Mouse (Mus musculus): Measurements from ENCODE around the gene Gm49361. TPM values are rescaled to one million over a fixed set of nuclear protein-coding genes. Genes with fewer than 3 reads are reported as not detected.

Gm49361 gene
- polyA plus RNA-seq (2012; rRNA removed; ENCODE audit: low replicate concordance), result not detected in 2 replicates

DNA sequence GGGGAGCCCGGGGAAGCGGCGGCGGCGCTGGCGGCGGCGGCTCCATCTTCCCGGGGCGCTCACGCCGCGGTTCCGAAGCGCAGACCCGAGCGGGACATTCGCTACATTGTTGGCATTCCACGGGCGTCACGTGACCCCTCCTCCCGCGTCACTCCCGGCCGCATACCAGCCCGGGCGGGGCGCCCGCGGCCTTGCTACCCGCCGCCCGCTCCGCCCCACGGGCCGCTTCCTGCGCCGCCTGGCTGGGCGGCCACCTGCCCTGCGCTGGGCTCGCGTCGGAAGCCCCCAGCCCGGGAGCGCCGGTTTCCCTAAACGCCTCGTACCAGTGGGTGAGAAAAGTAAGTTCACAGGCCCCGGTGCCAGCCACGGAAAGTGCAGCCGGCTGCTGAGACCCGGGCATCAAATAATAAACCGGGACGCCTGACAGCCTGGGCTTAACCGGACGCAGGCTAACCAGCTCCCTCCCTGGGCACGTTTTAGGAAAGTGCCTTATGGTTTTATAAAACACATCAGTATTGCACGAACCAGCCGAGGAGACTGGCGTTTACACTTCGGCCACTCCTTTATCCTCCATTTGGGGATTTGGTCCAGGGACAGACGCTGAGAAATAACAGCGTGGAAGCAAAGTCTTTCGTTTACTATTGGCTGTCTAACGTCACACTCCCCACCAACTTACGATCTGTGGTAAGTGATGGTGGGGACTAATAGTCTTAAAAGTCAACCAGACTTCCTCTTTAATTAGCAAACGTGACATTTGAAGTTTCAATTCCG, at the start of gene Gm49361:
Gm49361 (minus strand) TSS at position 103 of the 771 bp plus-strand sequence.

DNA sequence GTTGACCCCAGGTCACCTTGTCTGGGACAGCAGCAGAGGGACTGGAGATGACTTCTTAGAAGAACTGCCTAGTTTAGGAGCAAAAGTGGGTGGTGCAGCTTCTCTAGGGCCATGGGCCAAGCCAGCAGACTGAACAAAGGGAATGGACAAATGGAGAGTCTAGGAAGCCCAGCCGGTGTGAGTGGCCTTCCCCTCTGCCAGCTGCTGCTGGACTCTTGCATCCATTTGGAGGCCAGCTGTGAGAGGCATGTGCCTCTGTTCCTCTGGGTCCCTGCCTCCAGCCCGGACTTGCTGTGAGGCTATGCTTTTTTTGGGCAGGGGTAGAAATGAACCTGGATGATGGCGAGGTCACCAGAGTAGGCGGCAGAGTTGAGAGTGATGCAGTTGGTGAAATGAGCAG, 12.3 kb upstream of the Gm49361 start, which contains the start of gene Lats2:
Lats2 (minus strand) TSS at position 152 of the 400 bp plus-strand sequence.

DNA sequence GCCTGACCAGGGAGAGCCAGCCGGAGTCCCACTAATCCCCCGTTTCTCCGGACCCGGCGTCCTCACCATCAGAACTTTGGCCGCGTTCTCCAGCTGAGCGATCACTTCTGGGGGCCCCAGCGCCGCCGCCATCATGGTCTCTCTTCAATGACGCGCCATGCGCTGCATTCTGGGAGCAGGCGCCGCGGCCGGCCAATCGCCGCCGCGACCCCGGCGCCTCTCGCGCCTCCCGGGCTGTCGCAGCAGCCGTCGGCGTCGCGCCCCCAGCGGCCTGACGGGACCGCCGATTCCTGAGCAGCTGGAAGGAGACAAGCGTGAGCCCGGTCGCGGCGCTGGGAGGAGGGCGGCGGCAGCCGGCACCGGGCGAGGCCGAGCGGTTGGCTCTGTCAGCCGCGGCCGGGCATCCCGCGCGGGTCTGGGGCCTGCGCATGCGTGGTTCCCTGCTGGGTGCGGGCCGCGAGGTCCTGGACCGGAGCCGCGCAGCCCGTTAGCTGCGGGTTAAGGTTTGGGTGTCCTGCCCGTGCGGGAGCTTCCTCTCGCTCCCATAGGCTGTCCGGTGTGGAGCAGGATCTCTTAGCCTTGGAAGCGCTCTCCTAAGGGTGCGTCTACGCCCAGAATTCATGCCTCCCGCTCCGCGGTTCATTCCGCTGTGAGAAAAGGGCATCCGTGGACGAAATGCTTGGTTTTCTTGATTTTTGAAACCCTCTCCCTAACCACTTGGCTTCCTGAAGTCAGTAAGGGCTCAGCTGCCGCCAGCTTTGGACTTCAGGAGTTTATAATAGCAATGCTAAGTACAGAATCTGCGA, 80.9 kb downstream of the Gm49361 start, which contains the start of gene Xpo4:
Xpo4 (minus strand) TSS at position 609 of the 806 bp plus-strand sequence.

Other genes with a start within 250 kb of the Gm49361 start
- 16.6 and 29.9 TPM in 2 replicates for gene Il17d, start 221.3 kb downstream of the Gm49361 start, polyA plus RNA-seq (2012; rRNA removed; ENCODE audit: low replicate concordance)
- 29.9 and 30.2 TPM in 2 replicates for gene Eef1akmt1, start 174.5 kb downstream of the Gm49361 start, polyA plus RNA-seq (2012; rRNA removed; ENCODE audit: low replicate concordance)
- 3.5 and 6.0 TPM in 2 replicates for gene Xpo4, start 80.7 kb downstream of the Gm49361 start, polyA plus RNA-seq (2012; rRNA removed; ENCODE audit: low replicate concordance)
- gene Lats2, start 12.3 kb upstream of the Gm49361 start, polyA plus RNA-seq (2012; rRNA removed; ENCODE audit: low replicate concordance), result 35.9 and 37.3 TPM in 2 replicates
- gene Sap18, start 52.1 kb upstream of the Gm49361 start, polyA plus RNA-seq (2012; rRNA removed; ENCODE audit: low replicate concordance), result 5.2 and 5.3 TPM in 2 replicates
- 0.30 and 1.2 TPM in 2 replicates for gene Ska3, start 80.1 kb upstream of the Gm49361 start, polyA plus RNA-seq (2012; rRNA removed; ENCODE audit: low replicate concordance)
- gene Mrpl57, start 80.1 kb upstream of the Gm49361 start, polyA plus RNA-seq (2012; rRNA removed; ENCODE audit: low replicate concordance), result 53.5 and 66.1 TPM in 2 replicates
- gene Zdhhc20, start 144.2 kb upstream of the Gm49361 start, polyA plus RNA-seq (2012; rRNA removed; ENCODE audit: low replicate concordance), result 7.3 and 9.4 TPM in 2 replicates

Data from subcutaneous adipose tissue, adult 2 months (tissue).